Mouse (Mus musculus): Measurements from ENCODE around the gene Sec13.
"Not testable (repeated sequence)": the region's sequence is repeated elsewhere in the genome, so short reads cannot be mapped to it uniquely, and the experiment has no call there.

The Sec13 gene

GRCm38 (mm10) chr6:113740236-113741217 is at the start of gene Sec13:
TSS of gene Sec13 (minus strand) at chr6:113740743.
- peak; percentile 87 for DNase-seq

DNA sequence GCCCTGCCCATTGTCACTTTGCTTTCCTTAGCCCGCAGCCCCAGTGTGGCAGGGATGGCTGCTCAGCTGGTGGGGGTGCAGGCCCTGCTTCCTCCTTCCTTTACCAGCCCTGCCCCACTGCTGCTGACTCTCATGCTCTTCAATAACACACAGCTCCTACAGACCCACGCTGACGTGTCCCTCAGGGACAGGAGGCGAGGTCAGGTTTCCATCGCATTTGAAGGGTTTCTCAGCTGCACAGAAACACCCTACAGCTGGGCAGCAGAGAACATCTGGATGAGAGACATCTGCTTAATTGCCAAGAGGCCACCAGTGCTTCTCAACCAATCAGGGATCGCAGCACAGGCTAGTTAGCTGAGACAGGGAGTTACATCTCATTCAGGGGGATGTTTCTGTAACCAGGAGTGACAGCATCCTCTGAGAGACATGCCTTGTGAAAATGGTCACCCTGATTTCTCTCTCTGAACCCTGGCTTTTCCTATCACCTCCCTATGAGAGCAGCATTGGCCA is 47.0 kb upstream of the Sec13 start:
- DNase-seq, result no peak

- DNase-seq, result no peak
Observed at GRCm38 (mm10) chr6:113785658-113786057, 45.1 kb upstream of the Sec13 start.

DNA sequence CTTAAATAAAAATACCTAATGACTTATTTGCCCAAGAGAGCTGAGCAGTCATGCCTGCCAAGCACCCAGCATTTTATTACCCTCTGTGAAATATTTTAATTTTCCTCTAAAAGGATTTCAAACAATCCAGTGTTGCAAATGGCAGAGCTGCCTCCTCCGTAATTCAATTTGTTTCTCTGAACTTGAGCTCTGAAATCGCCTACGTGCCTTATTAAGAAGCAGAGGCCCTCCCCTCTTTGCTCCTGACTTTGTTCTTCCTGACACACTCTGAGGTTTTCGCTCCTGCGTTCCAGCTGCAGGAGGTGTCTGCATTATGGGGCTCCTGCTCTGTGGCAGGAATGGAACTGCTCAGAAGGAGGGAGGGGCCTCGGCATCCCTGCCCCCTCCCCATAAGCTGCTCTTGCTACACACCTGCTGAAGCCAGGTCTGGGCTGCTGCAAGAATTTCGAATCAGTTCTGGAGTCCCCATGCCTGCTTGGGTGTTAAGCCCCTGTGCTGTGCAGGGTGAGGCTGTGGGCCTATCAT is 37.7 kb upstream of the Sec13 start:
- DNase-seq, result no peak

GRCm38 (mm10) chr6:113768804-113769203 is 28.3 kb upstream of the Sec13 start:
- no peak for DNase-seq

DNA sequence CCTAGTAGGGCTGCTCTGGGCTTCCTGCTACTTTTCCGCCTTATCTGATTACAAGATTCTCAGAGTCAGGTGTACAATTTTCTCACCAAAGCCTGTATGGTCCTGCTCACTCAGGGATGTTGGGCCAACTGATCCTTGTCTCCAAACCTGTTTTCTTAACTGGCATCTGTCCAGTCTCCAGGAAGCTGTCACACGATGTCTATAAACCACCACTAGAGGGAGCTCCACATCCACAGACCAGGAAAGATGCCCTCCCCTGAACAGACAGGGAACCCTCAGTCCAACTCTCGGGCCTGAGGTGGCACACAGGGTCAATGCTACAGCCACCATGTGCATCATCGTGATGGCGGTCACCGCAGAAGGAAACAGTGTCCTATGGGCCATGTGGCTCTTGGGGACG is 21.1 kb upstream of the Sec13 start:
- peak; percentile 38 for DNase-seq

- peak; percentile 46 for DNase-seq
Observed at GRCm38 (mm10) chr6:113749119-113749685, 8.7 kb upstream of the Sec13 start.

GRCm38 (mm10) chr6:113748351-113748750 is 7.8 kb upstream of the Sec13 start:
- peak; percentile 12 for DNase-seq

DNA sequence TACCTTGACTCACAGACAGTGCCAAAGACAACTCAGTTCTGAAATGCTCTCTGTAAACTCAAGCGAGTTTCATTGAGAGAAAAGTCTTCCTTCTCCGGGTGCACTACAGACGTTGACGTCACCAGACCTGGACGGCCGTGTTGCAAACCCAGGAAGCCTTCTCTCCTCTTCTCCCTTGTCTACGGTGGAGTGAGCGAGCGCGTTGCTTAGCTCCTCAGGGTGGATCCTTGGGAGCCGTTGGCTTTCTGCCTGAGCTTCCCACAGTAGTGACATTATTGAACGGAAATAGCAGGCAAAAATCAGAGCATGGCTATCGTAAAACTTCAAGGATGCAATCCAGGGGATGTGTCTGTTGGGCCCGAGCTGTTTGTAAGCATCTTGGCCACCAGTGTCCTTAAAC is 6.7 kb upstream of the Sec13 start:
- DNase-seq, result no peak

DNA sequence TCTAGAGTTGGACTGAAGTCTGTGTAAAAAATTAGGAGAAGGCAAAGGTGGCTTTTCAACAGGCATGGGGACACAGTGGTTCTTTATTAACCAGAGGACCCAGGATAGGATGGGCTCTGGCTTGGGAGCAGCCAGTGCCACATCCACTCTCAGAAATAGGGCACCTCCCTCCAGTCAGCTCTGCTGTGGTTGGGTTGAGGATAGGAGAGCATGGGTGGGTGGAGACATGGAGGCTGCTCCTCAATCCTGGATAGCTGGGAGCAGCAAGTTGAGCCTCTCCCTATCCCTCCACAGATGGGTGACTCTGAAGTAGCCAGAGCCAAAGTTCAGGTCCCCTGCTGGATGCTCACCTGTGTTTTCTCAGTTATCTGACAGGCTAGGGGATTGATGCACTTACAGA is 4.6 kb upstream of the Sec13 start:
- DNase-seq, result no peak

DNA sequence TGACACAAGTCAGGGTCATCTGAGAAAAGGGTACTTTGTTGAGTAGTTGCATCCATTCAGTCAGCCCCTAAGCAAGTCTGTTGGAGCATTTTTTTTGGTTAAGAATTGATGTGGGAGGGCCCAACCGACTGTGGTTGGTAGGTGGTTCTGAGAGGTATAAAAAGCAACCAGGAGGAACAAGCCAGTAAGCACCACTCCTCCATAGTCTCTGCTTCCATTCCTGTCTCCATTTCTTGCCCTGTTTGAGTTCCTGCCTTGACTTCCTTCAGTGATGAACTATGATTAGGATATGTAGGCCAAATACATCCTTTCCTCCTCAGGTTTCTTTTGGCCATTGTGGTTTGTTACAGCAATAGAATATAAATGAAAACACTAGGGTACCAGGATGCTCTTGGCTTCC is 2.6 kb upstream of the Sec13 start:
- no peak for DNase-seq

- no peak for DNase-seq
Observed at GRCm38 (mm10) chr6:113742321-113742720, 1.8 kb upstream of the Sec13 start.

GRCm38 (mm10) chr6:113741425-113741824 is 882 bp upstream of the Sec13 start:
- no peak for DNase-seq

DNA sequence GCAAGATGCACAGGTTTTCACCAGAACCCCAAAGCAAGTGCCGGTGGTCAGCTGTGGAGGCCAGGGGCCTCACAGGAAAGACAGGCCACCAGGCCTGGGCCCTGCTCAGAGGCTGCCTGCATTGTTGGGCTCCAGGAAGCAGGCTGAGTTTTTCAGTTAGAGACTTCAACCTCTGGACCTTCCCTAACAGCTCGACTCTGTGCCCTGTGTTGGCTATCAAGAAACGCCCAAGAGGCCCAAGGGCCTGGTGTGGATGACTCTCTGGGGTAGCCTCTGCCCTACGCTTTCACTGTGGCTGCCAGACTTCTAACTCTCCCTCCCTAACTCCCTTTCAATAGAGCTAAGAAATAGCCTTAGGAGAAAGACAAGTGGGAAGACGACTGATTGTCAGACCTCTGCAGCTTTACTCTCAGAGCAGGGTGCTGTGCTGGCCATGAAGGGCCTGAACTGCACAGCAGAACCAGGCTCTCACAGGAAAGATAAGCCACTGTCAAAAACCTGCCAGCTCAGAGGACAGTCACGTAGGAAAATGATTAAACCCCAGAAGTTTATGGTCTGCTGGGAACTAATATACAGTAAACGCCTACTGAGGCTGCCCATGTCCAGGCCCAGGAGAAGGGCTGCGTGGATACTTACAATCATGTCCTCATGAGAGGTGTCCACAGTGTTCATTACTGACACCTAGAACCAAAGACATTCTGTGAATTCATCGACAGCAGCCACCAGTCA is 3.1 kb downstream of the Sec13 start:
- DNase-seq, result no peak

GRCm38 (mm10) chr6:113731296-113731695 is 9.2 kb downstream of the Sec13 start:
- DNase-seq, result no peak

DNA sequence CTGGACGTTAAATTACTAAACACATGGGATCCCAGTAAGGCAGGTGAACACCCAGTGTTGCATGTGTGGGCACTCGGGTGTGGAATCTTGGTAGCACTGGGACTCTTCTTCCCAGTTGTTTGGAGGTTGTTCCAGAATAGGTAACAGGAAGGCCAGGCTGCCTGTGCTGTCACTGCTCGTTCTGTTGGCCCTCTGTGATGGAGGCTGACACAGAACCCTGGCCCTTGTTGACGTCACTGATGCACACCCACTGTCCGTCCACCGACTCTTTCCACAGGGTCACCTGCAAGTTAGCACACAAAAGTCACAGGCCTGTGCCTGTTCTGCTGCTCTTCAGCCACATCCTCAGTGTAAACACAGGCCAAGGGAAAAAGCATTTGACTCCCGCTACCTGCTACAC is 12.4 kb downstream of the Sec13 start:
- DNase-seq, result no peak

- DNase-seq, result no peak
Observed at GRCm38 (mm10) chr6:113721061-113721460, 19.5 kb downstream of the Sec13 start.

DNA sequence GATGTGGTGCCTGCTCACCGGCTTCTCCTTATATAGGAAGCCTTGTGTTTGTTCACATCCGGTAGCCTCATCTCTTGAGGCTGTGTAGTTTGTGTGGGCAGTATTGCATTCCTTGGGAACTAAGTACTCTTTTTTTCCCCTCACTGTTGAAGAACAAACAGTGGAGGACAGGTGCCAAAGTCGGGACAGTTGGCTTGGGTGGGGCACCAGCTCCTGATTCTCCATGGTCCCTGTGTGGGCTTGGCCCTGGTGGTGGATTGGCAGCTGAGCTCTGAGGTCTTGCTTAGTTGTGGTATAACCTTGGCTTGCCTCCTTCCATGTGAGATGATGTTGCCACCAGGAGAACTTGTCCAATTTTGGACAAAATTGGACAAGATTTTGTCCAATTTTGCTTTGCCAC is 20.7 kb downstream of the Sec13 start, which contains the start of gene Ghrl:
Ghrl (minus strand) TSS at position 3 of the 400 bp plus-strand sequence.
- no peak for DNase-seq

DNA sequence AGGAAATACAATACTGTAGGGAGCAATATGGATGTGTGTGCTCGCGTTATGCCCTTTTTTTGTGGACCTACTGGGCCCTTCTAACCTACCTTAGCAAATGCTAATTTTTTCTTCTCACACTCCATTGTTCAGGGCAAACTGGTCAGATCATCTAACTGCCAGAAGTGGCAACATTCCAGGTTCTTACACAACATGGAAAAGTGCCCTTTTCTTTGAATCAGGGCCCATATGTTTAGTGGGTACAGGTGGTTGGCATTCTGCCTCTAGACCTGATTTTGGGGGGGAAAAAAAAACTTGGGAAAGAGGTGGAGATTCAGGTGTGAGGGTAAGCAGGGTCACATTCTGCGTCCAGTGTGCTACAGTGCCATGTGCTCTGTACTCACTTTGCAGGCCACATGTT is 23.0 kb downstream of the Sec13 start:
- no peak for DNase-seq

DNA sequence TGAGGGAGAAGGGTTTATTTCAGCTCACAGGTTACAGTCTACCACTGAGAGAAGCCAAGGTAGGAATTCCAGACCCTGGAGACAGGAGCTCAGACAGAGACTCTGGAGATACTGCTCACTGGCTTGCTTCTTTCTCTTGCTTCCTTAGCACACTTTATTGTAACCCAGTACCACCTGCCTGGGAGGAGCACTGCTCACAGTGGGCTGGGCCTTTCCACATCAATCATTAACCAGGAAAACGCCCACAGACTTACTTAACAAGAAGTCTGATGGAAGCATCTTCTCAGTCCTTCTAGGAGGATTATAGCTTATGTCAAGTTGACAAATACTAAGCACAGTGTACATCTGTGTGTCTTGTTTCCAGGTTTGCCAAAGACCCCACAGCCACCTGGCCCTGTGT is 25.7 kb downstream of the Sec13 start:
- DNase-seq, result no peak

DNA sequence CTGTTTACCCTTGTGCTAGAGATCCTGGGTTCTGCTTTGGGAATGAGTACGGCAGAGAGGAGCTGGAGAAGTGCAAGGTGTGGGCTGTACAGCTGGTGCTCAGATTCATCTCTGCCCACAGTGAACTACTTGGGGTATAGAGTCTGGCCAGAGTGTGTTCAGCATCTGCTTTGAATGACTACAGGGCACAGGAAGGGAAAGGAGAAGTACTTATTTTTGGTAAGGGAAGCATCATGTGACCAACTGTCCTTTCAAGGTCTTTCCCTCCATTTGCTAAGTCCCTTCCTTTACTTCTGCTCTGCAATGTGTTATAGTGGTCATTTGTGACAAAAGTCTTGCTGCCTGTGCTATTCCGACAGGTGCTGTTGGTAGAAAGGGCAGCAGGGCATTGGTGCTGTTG is 26.3 kb downstream of the Sec13 start:
- DNase-seq, result no peak

DNA sequence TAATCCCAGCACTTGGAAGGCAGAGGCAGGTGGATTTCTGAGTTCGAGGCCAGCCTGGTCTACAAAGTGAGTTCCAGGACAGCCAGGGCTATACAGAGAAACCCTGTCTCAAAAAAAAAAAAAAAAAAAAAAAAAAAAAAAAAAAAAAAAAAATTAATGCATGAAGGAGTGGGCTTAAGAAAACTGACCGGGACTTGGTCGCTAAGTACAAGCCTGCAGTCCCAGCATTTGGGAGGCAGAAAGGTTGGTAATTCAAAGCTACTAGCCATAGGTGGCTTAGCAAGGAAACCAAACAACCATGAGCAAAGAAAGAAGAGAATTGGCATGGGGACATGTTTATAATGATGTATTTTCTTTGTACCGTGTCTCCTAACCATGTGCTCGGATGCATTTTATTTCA is 27.2 kb downstream of the Sec13 start:
- DNase-seq, result not testable (repeated sequence)

GRCm38 (mm10) chr6:113712718-113713117 is 27.8 kb downstream of the Sec13 start:
- DNase-seq, result no peak

Measured in thymus, postnatal 25 days (tissue).